Mouse (Mus musculus): ENCODE results near the gene Vav2.

Gene Vav2

DNA sequence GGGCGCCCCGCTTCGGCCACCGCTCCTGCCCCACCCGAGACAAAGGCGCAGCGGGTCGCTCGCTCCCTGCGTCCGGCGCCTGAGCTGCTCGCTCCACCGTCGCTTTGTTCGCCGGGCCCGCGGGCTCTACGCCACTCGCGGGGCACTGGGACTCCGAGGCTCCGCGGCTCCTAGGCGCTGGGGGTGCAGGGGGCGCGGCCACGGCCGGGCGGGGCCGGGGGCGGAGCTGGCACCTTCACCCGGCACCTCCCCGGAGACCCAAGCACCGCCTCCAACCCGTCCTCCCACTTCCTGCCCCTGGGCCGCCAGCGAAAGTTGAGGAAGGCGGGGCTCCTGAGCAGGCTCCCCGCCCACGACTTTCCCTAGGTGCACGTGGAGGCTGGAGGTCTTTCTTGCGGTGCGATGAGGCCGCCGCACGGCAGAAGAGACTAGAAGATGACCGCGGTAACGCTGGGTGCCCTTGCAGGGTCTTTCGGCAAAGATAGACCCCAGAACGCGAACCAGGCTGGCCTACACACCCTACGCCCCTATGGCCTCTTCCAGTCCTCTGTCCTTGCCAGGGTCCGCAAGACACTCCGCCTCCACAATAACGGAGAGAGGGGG, at the start of gene Vav2:
Vav2 (minus strand) TSS at position 179 of the 603 bp plus-strand sequence.
- peak; percentile 95 for DNase-seq (ENCODE audit: low read depth)

GRCm38 (mm10) chr2:27475495-27476302, 48.9 kb upstream of the Vav2 start:
- DNase-seq (ENCODE audit: low read depth): peak; percentile 89

GRCm38 (mm10) chr2:27474621-27475484, 48.0 kb upstream of the Vav2 start:
- DNase-seq (ENCODE audit: low read depth): peak; percentile 51

- no peak for DNase-seq (ENCODE audit: low read depth)
Measured at GRCm38 (mm10) chr2:27473911-27474310, 47.1 kb upstream of the Vav2 start.

GRCm38 (mm10) chr2:27473061-27473765, 46.4 kb upstream of the Vav2 start:
- DNase-seq (ENCODE audit: low read depth): no peak

- no peak for DNase-seq (ENCODE audit: low read depth)
Measured at GRCm38 (mm10) chr2:27471170-27471584, 44.3 kb upstream of the Vav2 start.

- DNase-seq (ENCODE audit: low read depth): no peak
Measured at GRCm38 (mm10) chr2:27470535-27470934, 43.7 kb upstream of the Vav2 start.

- no peak for DNase-seq (ENCODE audit: low read depth)
Measured at GRCm38 (mm10) chr2:27469991-27470355, 43.1 kb upstream of the Vav2 start.

GRCm38 (mm10) chr2:27469292-27469990, 42.6 kb upstream of the Vav2 start:
- no peak for DNase-seq (ENCODE audit: low read depth)

DNA sequence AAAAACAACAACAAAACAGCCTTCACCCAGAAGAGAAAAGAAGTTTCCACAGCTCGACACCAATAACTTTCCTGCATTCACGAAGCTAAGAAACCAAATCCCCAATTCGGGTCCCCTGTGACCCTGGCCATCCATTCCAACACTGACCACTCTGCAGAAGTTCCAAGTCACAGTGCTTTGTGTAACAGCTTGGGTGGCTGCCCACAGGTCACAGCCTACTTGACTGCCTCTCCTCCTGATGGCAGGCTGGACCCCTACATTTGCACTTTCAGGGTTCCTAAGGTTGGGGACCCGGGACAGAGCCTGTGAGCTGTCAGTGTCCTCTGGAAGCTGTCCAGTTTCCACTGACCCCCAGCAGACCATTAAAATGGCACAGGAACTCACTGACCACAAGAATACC, 36.1 kb upstream of the Vav2 start:
- no peak for DNase-seq (ENCODE audit: low read depth)

GRCm38 (mm10) chr2:27461881-27462660, 35.2 kb upstream of the Vav2 start:
- no peak for DNase-seq (ENCODE audit: low read depth)

DNA sequence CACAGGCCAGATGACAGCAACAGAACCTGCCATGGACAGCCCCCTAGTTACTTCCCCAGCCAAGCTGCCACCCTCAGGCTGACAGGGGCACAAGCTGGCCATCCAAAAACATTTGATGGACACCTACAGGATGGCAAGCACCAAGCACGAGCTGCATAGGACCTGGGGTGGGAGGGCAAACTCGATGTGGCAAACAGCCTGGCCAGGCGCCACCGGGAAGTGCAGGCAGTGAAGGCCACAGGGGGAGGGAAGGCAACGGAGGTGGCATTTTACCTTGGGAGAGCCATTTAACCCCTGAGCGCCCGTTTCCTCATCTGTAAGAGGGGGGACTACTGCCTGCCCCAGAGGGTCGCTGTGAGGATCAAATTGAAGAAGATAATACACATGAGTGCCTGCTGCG, 33.8 kb upstream of the Vav2 start:
- DNase-seq (ENCODE audit: low read depth): no peak

DNA sequence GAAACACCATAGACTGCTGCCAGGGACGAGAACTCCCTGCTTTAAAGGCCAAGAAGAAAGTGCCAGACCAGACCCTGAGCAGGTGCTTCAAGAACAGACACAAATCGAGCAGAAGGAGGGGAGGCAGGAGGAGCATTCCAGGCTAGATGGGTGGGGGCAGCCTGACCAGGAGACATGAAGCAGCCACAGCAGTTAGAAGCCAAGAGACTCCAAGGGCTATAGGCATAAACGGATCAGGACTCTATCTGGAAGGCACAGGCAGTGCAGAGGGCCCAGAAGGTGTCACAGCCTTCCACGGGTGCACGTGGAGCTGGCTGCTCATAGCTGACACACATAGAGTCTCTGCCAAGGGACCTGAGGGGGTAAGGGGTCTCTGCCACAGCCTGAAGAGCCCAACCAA, 33.3 kb upstream of the Vav2 start:
- no peak for DNase-seq (ENCODE audit: low read depth)

- DNase-seq (ENCODE audit: low read depth): no peak
Measured at GRCm38 (mm10) chr2:27459735-27460134, 32.9 kb upstream of the Vav2 start.

- DNase-seq (ENCODE audit: low read depth): no peak
Measured at GRCm38 (mm10) chr2:27450226-27450625, 23.4 kb upstream of the Vav2 start.

DNA sequence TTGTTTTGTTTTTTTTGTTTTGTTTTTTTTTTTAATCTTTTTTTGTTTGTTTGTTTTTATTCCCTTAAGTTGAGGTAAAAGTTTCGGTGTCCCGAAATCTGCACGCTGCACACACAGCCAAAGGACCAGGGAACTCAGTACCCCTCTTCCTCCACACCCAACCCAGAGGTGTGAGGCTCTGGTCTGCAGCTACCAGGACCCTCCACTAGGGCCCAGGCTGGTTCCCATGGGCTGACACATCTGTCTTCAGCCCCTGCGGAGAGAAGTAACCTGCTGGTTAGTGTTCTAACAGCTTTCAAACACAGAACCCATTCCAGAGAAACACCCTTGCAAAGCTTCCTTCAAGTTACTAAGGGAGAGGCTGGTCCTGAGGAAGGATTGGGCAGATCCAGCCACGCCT, 20.9 kb upstream of the Vav2 start:
- no peak for DNase-seq (ENCODE audit: low read depth)

- no peak for DNase-seq (ENCODE audit: low read depth)
Measured at GRCm38 (mm10) chr2:27446812-27447211, 20.0 kb upstream of the Vav2 start.

DNA sequence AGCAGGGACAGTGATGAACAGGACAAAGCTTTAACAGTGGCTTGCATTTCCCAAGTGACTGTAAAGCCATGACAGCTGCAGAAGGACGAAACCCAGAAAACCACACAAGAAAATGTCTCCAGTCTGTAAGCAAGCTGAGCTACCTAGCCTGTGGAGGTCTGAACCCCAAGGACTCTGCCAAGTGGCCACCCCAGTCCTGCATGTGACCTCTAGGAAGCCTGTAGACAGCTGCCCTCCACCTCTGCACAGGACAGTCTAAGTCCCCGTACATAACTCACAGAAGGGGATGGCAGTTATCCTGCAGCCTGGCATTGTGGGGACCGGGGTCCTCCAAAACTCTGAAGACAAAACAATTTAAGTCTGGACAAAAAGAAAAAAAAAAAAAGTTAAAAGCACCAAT, 19.1 kb upstream of the Vav2 start:
- no peak for DNase-seq (ENCODE audit: low read depth)

DNA sequence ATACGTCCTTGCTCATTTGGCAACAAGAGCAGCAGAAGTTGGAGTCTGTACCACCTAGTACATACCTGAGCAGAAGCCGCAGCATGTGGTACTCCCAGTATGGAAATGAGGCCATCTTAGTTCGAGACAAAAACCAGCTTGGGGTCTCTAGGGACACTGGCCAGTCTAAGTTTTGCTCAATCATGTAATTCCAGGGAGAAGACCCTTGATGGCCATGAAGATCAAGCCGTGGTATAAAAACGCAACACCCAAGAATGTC, 16.5 kb upstream of the Vav2 start:
- DNase-seq (ENCODE audit: low read depth): no peak

DNA sequence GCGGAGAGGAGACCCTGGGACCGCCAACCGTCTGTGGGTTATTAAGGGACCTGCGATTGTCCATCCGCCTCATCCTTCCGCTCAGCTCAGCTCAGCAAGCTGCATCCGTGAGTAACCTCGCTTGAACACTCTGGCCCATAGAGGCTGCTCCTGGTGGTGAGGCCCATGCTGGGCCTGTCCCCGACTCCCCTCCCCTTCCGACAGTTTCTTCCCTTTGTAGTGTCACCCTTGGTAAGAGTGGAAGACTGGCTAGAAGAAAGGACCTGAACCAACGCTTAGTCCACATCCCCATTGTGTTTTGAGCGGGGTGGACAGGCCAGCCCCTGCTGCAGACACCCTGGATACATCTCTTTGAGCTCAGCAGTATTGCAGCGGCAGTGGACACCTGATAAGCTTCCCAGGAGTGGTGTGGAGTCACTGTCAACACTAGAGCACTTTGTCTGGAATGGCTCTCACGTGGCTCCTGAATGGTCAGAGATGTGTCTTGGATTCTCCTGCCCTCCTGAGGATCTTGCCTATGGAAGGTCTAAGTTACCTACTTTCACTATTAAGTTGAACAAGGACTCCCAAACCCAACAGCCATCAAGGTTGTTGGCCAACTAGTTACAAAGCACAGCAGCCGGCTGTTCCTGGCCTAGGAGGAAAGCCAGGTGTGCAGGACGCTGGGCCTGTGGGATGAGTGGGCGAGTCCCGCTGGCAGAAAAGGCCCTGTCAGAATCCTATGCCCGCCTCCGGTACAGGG, 16.0 kb upstream of the Vav2 start:
- no peak for DNase-seq (ENCODE audit: low read depth)
